Mouse (Mus musculus): ENCODE measurements around the gene Hrh2. TPM values are rescaled to one million over a fixed set of nuclear protein-coding genes. Genes with fewer than 3 reads are reported as not detected.
A peak's percentile ranks its signal among the peaks of the same experiment; 100 is the strongest.

Gene Hrh2
- 1.1 and 1.2 TPM in 2 replicates for polyA plus RNA-seq (2015; fragmentation: Nextera tagmentation; extraction: Ambion mirVana)

DNA sequence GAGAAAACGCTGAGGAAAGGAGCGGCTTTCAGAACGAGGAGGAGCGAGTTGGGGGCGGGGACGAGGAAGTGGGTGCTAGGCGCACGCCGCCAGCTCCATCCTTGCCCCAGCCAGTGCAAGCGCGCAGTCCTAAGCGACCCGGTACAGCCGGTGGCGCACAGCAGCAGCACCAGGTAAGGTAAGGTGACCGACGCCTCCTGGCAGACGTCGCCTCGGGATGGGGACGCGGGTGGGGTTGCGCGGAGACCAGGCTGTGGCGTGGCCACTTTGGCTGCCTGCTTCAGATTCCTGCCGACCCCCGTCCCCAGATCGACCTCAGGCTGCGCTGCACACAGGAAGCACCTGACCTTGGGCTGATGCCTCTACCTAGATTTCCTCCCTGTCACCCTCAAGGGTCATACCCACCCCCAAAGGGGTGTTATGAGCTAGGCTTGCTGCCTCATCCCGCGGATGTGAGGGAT, at the start of gene Hrh2:
Gene Hrh2, plus strand, starts transcription at position 109 of the 461 bp plus-strand sequence.
- H3K36me3 ChIP-seq (ENCODE audit: control insufficient read depth, insufficient read depth, low read length): no peaks in the 10 kb centered on the region
- 2% methylated on average over 31 of the region's 31 CpGs for WGBS
- H3K4me3 ChIP-seq (ENCODE audit: low read depth, low read length): peak within 1 kb of the TSS; percentile 51
- H3K27me3 ChIP-seq (ENCODE audit: control insufficient read depth, insufficient read depth, low read depth, low read length): no peaks in the 10 kb centered on the region; the same call in 1 of the 2 replicates
- H3K9me3 ChIP-seq (replicated peaks; ENCODE audit: control insufficient read depth, low read length, poor library complexity, severe bottlenecking): no peaks in the 10 kb centered on the region
- peak within 1 kb of the TSS; percentile 79 for H3K4me2 ChIP-seq (ENCODE audit: low read length)
- peak within 1 kb of the TSS; percentile 79 for H3K9ac ChIP-seq (ENCODE audit: low read depth, low read length)
- H3K4me1 ChIP-seq (ENCODE audit: control insufficient read depth, insufficient read depth, low read length): peaks cover 7% of the 10 kb centered on the region; the same call in 1 of the 2 replicates
- peak; percentile 85 for ATAC-seq
- H3K27ac ChIP-seq (ENCODE audit: low read length): no peak within 1 kb of the TSS

DNA sequence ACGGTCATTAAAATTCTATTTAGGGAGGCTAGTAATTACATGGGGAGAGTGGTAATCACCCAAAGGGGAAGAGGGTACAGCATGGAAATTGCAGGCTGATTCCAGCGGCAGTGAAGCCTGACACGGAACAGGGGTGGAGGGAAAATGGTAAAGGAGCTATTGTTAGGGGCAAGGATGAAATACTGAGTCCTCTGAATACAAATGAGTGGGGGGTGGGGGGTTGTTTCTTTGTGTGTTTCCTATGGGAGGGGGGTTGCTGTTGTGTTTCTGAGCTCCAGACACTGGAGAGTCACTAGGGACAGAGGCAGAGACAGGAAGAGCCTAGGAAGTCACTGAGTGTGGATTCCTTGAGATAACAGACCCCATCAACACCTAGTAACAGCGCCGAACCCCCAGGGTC, 48.1 kb upstream of the Hrh2 start:
- H3K4me3 ChIP-seq (ENCODE audit: low read depth, low read length): no peak overlapping the region
- no peaks in the 10 kb centered on the region for H3K36me3 ChIP-seq (ENCODE audit: control insufficient read depth, insufficient read depth, low read length)
- H3K9ac ChIP-seq (ENCODE audit: low read depth, low read length): no peak overlapping the region
- ATAC-seq: no peak
- H3K27me3 ChIP-seq (ENCODE audit: control insufficient read depth, insufficient read depth, low read depth, low read length): no peaks in the 10 kb centered on the region
- 25% methylated on average over 5 of the region's 5 CpGs for WGBS
- no peaks in the 10 kb centered on the region for H3K9me3 ChIP-seq (replicated peaks; ENCODE audit: control insufficient read depth, low read length, poor library complexity, severe bottlenecking)
- no peak overlapping the region for H3K27ac ChIP-seq (ENCODE audit: low read length)
- no peak overlapping the region for H3K4me2 ChIP-seq (ENCODE audit: low read length)
- peaks cover 3% of the 10 kb centered on the region; the same call in 1 of the 2 replicates for H3K4me1 ChIP-seq (ENCODE audit: control insufficient read depth, insufficient read depth, low read length)

DNA sequence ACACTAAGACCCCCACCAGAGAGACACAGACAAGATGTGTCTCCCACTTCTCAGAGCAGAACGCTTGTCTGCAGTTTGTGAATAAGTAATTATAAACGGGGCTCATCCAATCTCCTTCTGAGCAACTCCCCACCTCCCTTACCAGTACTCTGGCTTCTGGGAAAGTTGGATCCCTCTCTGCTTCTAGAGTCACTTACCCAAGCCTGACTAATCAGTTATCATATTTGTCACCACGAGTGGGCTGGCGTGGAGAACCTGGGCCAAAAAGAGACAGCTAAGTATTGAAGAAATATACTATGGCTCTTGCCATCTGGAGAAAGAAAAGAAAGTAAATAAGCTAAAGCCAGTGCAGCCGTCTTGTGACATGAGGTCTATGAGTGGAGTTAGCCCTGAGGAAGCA, 47.3 kb upstream of the Hrh2 start:
- H3K4me3 ChIP-seq (ENCODE audit: low read depth, low read length): no peak overlapping the region
- peaks cover 3% of the 10 kb centered on the region; the same call in 1 of the 2 replicates for H3K4me1 ChIP-seq (ENCODE audit: control insufficient read depth, insufficient read depth, low read length)
- H3K36me3 ChIP-seq (ENCODE audit: control insufficient read depth, insufficient read depth, low read length): no peaks in the 10 kb centered on the region
- no peak for ATAC-seq
- no peak overlapping the region for H3K4me2 ChIP-seq (ENCODE audit: low read length)
- H3K27me3 ChIP-seq (ENCODE audit: control insufficient read depth, insufficient read depth, low read depth, low read length): no peaks in the 10 kb centered on the region
- no peaks in the 10 kb centered on the region for H3K9me3 ChIP-seq (replicated peaks; ENCODE audit: control insufficient read depth, low read length, poor library complexity, severe bottlenecking)
- 62% methylated on average over 5 of the region's 5 CpGs for WGBS
- no peak overlapping the region for H3K27ac ChIP-seq (ENCODE audit: low read length)
- H3K9ac ChIP-seq (ENCODE audit: low read depth, low read length): no peak overlapping the region

DNA sequence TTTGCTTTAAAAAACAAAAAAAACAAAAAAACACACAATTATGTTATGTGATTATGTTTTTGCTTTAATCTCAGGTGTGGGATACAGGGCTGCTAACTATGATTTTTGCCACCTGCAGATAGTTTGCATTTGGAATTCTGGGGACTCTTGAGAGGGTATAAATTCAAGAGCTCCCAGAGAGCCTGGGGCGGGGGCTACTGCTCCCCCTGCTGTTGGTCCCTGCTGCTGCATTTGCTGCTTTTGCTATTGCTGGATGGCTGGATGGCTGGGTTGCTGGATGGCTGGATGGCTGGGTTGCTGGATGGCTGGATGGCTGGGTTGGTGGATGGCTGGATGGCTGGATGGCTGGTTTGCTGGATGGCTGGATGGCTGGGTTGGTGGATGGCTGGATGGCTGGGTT, 44.6 kb upstream of the Hrh2 start:
- Histone ChIP-seq H3K36me3 (ENCODE audit: control insufficient read depth, insufficient read depth, low read length) (no peaks in the 10 kb centered on the region), H3K4me1 (ENCODE audit: control insufficient read depth, insufficient read depth, low read length) (peaks cover 3% of the 10 kb centered on the region; the same call in 1 of the 2 replicates), H3K4me3 (ENCODE audit: low read depth, low read length) (no peak overlapping the region), H3K9ac (ENCODE audit: low read depth, low read length) (no peak overlapping the region), H3K27ac (ENCODE audit: low read length) (no peak overlapping the region), H3K4me2 (ENCODE audit: low read length) (no peak overlapping the region), H3K27me3 (ENCODE audit: control insufficient read depth, insufficient read depth, low read depth, low read length) (no peaks in the 10 kb centered on the region), H3K9me3 (replicated peaks; ENCODE audit: control insufficient read depth, low read length, poor library complexity, severe bottlenecking) (no peaks in the 10 kb centered on the region)
- no peak for ATAC-seq
- WGBS: 76% methylated on average over 1 of the region's 1 CpGs

DNA sequence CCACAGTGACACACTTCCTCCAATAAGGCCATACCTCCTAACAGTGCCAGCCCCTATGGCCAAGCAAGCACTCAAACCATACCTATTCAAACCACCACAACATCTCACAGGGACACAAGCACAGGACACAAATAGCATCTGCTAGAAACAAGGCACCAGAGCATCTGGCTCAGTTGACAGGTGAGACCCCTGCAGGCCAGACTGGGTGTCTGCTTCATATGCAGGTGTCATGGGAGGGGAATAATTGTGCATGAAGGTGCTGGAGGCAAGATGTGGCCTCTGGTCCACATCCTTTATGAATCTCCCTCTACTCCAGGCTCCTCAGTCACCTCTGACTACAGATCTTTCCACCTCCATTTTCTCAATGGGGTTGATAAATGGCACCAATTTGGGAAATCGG, 39.5 kb upstream of the Hrh2 start:
- Histone ChIP-seq H3K36me3 (ENCODE audit: control insufficient read depth, insufficient read depth, low read length) (no peaks in the 10 kb centered on the region), H3K9me3 (replicated peaks; ENCODE audit: control insufficient read depth, low read length, poor library complexity, severe bottlenecking) (no peaks in the 10 kb centered on the region), H3K27ac (ENCODE audit: low read length) (no peak overlapping the region), H3K4me2 (ENCODE audit: low read length) (no peak overlapping the region), H3K4me1 (ENCODE audit: control insufficient read depth, insufficient read depth, low read length) (no peaks in the 10 kb centered on the region), H3K9ac (ENCODE audit: low read depth, low read length) (no peak overlapping the region), H3K27me3 (ENCODE audit: control insufficient read depth, insufficient read depth, low read depth, low read length) (no peaks in the 10 kb centered on the region), H3K4me3 (ENCODE audit: low read depth, low read length) (no peak overlapping the region)
- ATAC-seq: no peak
- 87% methylated on average over 1 of the region's 1 CpGs for WGBS

DNA sequence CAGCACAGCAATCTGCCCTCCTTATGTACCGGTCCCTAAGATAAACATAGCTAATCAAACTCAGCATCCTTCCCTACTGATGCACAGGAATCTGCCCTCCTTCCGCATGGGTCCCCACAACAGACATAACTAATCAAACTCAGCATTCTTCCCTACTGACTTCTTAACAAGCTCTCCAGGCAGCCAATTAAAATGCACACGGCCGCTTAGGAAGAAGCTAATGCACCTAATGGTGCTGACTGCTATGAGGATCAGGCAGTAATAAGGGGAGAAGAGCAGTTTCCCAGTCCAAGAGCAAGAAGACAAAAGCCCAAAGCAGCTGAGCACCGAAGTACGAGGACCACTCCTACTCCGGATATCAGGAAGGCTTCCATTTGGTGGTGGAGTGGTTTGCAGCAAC, 39.0 kb upstream of the Hrh2 start:
- Histone ChIP-seq H3K4me1 (ENCODE audit: control insufficient read depth, insufficient read depth, low read length) (no peaks in the 10 kb centered on the region; the same call in 1 of the 2 replicates), H3K36me3 (ENCODE audit: control insufficient read depth, insufficient read depth, low read length) (no peaks in the 10 kb centered on the region), H3K4me2 (ENCODE audit: low read length) (no peak overlapping the region), H3K27ac (ENCODE audit: low read length) (no peak overlapping the region), H3K9me3 (replicated peaks; ENCODE audit: control insufficient read depth, low read length, poor library complexity, severe bottlenecking) (no peaks in the 10 kb centered on the region), H3K4me3 (ENCODE audit: low read depth, low read length) (no peak overlapping the region), H3K27me3 (ENCODE audit: control insufficient read depth, insufficient read depth, low read depth, low read length) (no peaks in the 10 kb centered on the region), H3K9ac (ENCODE audit: low read depth, low read length) (no peak overlapping the region)
- ATAC-seq: no peak
- WGBS: 55% methylated on average over 7 of the region's 7 CpGs

DNA sequence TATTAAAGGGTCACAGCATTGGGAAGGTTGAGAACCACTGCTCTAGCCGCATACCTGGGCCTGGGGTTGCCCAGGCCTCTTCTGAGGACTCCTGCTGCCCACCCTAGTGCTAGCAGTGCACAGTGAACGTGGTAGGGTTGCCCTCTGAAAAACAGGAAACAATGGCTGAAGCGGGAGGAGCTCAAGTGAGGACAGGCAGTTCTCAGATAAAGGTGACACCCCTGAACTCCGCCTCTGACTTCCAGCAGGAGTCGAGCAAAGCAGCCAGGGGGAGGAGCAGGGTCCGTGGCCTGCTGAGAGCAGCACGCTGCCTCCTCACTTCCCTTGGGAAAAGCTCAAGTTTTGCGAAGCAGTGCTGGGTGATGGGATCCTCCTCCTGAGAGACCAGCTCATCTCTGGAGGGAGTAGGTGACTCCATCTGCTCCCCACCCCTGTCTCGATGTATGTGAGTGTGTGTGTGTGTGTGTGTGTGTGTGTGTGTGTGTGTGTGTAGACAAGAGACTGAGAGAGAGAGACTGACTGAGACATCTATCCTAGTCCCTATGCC, 38.2 kb upstream of the Hrh2 start:
- H3K27me3 ChIP-seq (ENCODE audit: control insufficient read depth, insufficient read depth, low read depth, low read length): no peaks in the 10 kb centered on the region
- 21% methylated on average over 9 of the region's 9 CpGs for WGBS
- H3K4me2 ChIP-seq (ENCODE audit: low read length): no peak overlapping the region
- no peaks in the 10 kb centered on the region for H3K36me3 ChIP-seq (ENCODE audit: control insufficient read depth, insufficient read depth, low read length)
- H3K4me1 ChIP-seq (ENCODE audit: control insufficient read depth, insufficient read depth, low read length): peaks cover 3% of the 10 kb centered on the region
- no peak overlapping the region for H3K27ac ChIP-seq (ENCODE audit: low read length)
- ATAC-seq: no peak
- no peak overlapping the region for H3K9ac ChIP-seq (ENCODE audit: low read depth, low read length)
- H3K9me3 ChIP-seq (replicated peaks; ENCODE audit: control insufficient read depth, low read length, poor library complexity, severe bottlenecking): no peaks in the 10 kb centered on the region
- no peak overlapping the region for H3K4me3 ChIP-seq (ENCODE audit: low read depth, low read length)

DNA sequence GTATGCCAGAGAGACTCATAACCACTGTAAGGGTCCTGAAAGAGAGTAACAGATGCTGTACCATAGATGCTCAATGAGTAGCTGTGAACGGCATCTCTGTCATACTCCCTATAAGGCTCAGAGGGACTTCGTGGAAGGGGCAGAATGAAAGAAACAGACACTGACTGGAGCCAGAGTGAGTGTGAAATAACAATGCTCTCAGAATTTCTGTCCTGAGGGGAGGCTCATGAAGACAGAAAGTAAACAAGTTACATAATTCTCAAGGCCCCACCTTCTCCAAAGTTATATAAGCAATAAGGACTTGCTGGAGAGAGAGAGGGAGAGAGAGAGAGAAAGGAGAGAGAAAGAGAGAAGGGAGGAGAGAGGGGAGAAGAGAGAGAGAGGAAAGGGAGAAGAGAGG, 36.1 kb upstream of the Hrh2 start:
- WGBS: 91% methylated on average over 2 of the region's 2 CpGs

DNA sequence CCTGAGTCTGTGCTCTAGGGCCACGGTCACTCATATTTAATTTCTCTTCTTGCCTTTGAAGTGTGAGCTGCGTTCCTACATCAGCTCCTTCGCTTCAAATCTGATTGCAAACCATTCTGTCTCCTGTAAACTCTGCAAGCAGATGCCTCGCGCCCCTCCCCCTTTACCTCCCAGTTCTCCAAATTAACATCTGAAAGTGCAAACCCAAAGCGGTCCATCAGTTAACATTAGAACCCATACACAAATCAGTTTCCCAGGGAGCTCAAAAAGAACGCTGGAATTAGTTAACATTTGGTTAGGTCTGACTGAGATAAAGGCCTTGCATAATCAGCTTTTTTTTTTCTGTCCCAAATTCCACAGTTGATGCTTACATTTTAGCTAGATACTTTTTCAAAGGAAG, 32.7 kb upstream of the Hrh2 start:
- 3% methylated on average over 7 of the region's 7 CpGs for WGBS
- Histone ChIP-seq H3K27me3 (ENCODE audit: control insufficient read depth, insufficient read depth, low read depth, low read length) (no peaks in the 10 kb centered on the region), H3K4me2 (ENCODE audit: low read length) (no peak overlapping the region), H3K9me3 (replicated peaks; ENCODE audit: control insufficient read depth, low read length, poor library complexity, severe bottlenecking) (no peaks in the 10 kb centered on the region), H3K4me1 (ENCODE audit: control insufficient read depth, insufficient read depth, low read length) (peaks cover 10% of the 10 kb centered on the region), H3K27ac (ENCODE audit: low read length) (no peak overlapping the region), H3K9ac (ENCODE audit: low read depth, low read length) (no peak overlapping the region), H3K4me3 (ENCODE audit: low read depth, low read length) (no peak overlapping the region), H3K36me3 (ENCODE audit: control insufficient read depth, insufficient read depth, low read length) (no peaks in the 10 kb centered on the region)
- ATAC-seq: 0 out of 2 replicates have a peak, but pooled peaks have one; percentile 11

More for the DNA sequence above, 36.1 kb upstream of the Hrh2 start:
- Histone ChIP-seq H3K4me1 (ENCODE audit: control insufficient read depth, insufficient read depth, low read length) (peaks cover 10% of the 10 kb centered on the region), H3K27me3 (ENCODE audit: control insufficient read depth, insufficient read depth, low read depth, low read length) (no peaks in the 10 kb centered on the region), H3K27ac (ENCODE audit: low read length) (no peak overlapping the region), H3K9me3 (replicated peaks; ENCODE audit: control insufficient read depth, low read length, poor library complexity, severe bottlenecking) (no peaks in the 10 kb centered on the region), H3K4me2 (ENCODE audit: low read length) (no peak overlapping the region), H3K4me3 (ENCODE audit: low read depth, low read length) (no peak overlapping the region), H3K36me3 (ENCODE audit: control insufficient read depth, insufficient read depth, low read length) (no peaks in the 10 kb centered on the region), H3K9ac (ENCODE audit: low read depth, low read length) (no peak overlapping the region)
- no peak for ATAC-seq

Measured in midbrain, embryonic 16.5 days (tissue).